Mouse (Mus musculus) myocyte (in vitro differentiated cells): Measurements from ENCODE around the gene Sycp3.

ENCODE experiments used
- CEBPB ChIP-seq: IDR thresholded peaks from 2 replicates; pipeline ENCODE4 v1.6.1; 2011; ENCODE audit warnings: mild to moderate bottlenecking, moderate library complexity; ENCODE audit not compliant: poor library complexity, insufficient read depth, severe bottlenecking
- E2F4 ChIP-seq: IDR thresholded peaks from one replicate; pipeline ENCODE4 v1.6.1; 2011; ENCODE audit warnings: mild to moderate bottlenecking, control low read depth, moderate library complexity; ENCODE audit not compliant: insufficient read depth
- MYOD1 ChIP-seq, 3 experiments: IDR thresholded peaks; one replicate each; pipeline ENCODE4 v1.6.1; 2011; ENCODE audit warnings: control low read depth in 2 of 3, low read depth in 2 of 3, mild to moderate bottlenecking in 2 of 3, moderate library complexity in 1 of 3; ENCODE audit not compliant: insufficient read length in 2 of 3, control insufficient read depth in 1 of 3
- POLR2A ChIP-seq: IDR thresholded peaks from one replicate; pipeline ENCODE4 v1.6.1; 2011; ENCODE audit warnings: low read depth, mild to moderate bottlenecking, control low read depth, moderate library complexity; ENCODE audit not compliant: insufficient read length
- POLR2AphosphoS2 ChIP-seq: IDR thresholded peaks from one replicate; pipeline ENCODE4 v1.6.1; 2011; ENCODE audit warnings: low read depth, control low read depth; ENCODE audit not compliant: insufficient read length
- REST ChIP-seq: IDR thresholded peaks from one replicate; pipeline ENCODE4 v1.6.1; 2011; ENCODE audit warnings: mild to moderate bottlenecking, control low read depth, moderate library complexity; ENCODE audit not compliant: insufficient read depth, insufficient read length
- TCF12 ChIP-seq: IDR thresholded peaks from one replicate; pipeline ENCODE4 v1.6.1; 2011; ENCODE audit warnings: mild to moderate bottlenecking, control low read depth; ENCODE audit not compliant: poor library complexity, insufficient read depth, severe bottlenecking

GRCm38 (mm10) chr10:88420141-88420541, 39.2 kb upstream of the Sycp3 start:
- no peak for TF ChIP-seq POLR2A
- no peak for TF ChIP-seq POLR2AphosphoS2
- no peak for TF ChIP-seq MYOD1 (IDR thresholded peaks at IDR 0.05; ENCODE audit: control insufficient read depth in 1 of 3, insufficient read length in 2 of 3, low read depth in 2 of 3)
- no peak for TF ChIP-seq E2F4
- TF ChIP-seq CEBPB = no peak
- TF ChIP-seq TCF12 = no peak
- TF ChIP-seq REST = no peak
